Mouse (Mus musculus): ENCODE results near the gene Zcchc3.
"Not testable (repeated sequence)": the region's sequence is repeated elsewhere in the genome, so short reads cannot be mapped to it uniquely, and the experiment has no call there.

Zcchc3 gene

DNA sequence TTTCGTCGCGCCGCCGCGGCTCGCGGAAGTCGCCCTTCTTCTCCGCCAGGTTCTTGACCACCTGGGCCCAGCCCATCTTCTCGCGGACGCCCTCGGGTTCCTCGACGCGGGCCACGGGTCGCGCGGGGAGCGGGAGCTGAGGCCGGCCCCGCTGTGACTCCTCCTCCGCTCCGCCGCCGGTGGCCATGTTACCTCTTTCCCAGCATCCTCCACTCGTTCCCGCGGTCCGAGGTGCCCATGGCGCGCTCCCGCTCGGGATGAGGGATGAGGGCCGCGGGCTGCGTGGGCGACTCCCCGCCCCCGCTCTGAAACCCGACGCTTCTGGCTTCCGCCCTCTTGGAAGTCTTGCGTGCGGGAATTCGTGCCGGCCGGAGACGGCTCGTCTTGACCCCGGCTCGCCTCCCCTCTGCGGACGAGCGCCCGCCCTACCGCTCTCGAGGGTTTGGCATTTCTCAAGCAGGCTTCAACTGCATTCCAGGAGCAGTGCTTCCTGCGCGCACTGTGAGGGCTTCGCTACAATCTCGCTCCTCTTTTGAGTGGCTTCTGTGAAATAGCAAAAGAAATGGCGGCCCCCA, at the start of gene Zcchc3:
Zcchc3 (minus strand) TSS at position 437 of the 575 bp plus-strand sequence.
- peak; percentile 31 to 52 for DNase-seq

DNA sequence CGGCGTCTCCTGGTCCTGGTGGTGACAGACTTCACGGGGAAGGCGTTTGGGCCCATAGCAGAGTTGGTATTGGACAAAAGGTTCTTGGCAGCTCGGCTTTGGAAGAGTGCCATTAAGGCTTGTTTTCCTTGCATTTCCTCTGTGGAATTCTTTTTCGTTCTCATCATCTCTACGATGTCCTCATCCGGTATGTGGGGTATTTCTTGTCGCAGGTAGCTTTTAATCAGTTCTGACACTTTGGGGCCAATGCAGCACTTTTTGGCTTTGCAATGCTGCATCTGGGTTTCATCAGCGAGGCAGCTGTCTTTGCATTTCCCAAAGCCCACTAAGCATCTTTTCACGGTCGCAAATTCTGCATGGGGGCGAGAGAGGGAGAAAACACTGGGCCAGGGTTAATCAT, 44.4 kb upstream of the Zcchc3 start:
- DNase-seq: no peak

- DNase-seq: no peak
These were observed 37.4 kb upstream of the Zcchc3 start for GRCm38 (mm10) chr2:152452101-152452781.

DNA sequence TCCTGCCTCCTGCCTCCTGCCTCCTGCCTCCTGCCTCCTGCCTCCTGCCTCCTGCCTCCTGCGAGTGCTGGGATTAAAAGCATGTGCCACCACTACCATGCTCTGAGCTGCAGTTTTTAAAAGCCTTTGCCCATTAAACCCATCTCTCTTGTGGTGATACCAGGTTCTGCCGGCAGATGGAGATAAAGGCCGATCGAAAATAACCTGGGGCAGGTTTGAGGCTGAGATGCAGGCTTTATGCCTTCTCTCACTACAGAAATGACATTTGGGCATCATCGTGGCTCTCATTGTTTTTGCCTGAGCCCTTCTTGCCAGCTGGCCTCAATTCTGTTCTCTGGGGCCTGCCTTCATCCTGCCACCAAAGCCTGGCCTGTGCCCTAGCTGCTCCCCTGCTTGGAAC, 35.4 kb upstream of the Zcchc3 start:
- DNase-seq: peak in 1 of 2 experiments; percentile 32

GRCm38 (mm10) chr2:152447461-152447860, 32.6 kb upstream of the Zcchc3 start:
- DNase-seq: no peak

DNA sequence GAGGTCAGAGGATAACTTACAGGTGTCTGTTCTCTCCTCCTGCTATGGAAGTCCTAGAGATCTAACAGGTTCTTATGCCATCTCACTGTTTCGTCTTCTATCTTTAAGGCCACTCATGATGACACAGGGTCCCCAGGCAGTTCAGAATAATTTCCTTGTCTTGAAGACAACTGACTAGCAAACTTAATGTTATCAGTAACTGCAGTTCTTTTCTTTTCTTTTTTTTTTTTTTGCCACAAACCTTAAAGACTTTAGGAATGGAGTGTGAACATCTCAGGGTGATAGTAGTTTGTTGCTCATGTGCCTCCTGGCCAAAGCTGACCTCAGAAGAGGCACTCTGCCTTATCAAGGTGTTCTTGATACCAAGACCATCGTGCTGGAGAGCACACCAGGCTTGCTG, 31.8 kb upstream of the Zcchc3 start:
- no peak for DNase-seq

DNA sequence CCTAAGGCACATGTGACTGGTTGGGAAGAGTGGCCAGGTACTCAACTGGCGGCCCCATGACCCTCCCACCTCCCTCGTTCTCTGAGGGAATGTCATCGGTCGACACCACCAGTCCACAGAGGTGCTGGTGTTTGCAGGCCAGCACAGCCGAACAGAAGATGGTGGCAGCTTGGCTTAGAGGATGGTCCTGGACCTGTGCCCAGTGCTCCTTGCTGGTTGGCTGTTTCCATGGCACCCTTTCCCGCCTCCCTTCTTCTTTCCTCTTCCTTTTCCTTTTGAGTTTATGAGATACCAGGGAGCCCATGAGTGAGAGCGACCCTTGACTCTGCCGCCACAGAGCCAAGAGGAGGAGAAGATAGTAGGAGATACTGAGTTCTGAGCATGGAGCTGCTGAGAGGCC, 28.5 kb upstream of the Zcchc3 start:
- DNase-seq: no peak

DNA sequence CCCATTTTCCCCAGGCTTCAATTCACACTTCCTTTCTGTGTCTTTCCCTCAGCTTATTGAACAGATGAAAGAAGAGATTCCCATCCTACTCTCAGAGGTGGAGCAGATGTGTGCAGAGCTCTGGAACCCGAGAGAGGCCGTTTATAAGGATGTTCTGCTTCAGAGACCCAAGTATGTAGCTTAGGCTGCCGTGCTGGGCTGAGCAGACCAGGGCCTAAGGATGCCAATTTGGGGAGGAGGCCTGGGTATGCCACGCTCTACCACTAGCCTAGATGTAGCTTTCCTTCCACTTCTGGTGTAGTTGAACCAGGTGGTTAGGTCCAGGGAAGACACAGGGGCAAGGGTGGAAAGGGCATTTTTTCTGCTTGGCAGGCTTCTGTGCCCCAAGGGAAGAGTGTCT, 27.5 kb upstream of the Zcchc3 start:
- DNase-seq: no peak

GRCm38 (mm10) chr2:152439833-152440232, 25.0 kb upstream of the Zcchc3 start:
- no peak for DNase-seq

DNA sequence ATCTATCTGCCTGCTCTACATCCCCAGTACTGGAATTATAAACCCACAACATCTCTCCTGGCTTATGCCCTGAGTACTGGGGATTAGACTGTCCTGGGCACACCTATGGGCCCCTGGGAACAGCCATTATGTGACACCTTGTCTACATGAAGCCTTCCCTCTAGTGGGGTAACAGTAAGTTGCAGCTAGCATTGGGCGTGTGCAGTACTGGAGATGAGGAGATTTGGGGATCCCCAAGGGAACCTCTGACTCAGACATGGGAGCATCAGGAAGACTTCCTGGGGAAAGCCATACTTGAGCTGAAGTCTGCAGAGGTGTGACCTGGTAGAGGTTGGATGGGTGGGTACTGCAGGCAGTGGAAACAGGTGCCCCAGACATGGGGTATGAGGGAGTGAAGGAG, 24.1 kb upstream of the Zcchc3 start:
- DNase-seq: no peak

GRCm38 (mm10) chr2:152436983-152437860, 22.4 kb upstream of the Zcchc3 start:
- DNase-seq: peak; percentile 53 to 82

- DNase-seq: no peak
These were observed 21.6 kb upstream of the Zcchc3 start for GRCm38 (mm10) chr2:152436405-152436901.

DNA sequence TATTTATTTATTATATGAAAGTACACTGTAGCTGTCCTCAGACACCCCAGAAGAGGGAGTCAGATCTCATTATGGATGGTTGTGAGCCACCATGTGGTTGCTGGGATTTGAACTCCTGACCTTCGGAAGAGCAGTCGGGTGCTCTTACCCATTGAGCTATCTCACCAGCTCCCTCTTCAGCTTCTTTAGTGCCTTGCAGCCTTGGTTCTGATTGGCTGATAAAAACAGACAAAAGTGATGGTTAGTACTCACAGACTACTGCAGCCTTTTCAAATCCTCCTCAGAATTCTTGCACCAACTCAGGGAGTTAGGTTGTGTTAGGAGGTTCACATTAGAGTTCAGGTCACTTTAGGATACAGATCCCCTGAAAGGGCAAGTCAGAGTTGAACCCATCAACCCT, 13.7 kb upstream of the Zcchc3 start:
- DNase-seq: not testable (repeated sequence)

DNA sequence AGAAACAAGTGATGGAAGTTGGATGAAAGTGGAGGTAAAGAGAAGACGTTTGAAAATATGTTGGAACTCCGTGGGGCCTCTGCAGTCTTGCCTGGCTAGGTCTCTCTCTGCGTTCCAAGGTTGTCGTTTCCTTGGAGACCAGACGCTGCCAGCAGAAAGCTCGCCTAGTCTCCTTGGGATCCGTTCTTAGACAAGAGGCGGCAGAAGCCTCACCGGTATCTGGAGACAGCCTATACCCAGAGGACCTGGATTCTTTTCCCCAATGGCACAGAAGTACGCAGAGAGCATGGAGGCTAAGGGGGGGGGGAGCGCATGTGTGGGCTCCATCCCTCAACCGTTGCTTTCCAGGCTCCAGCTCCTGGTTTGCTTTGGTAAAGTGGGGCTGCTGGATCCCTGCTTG, 12.7 kb upstream of the Zcchc3 start:
- DNase-seq: no peak

DNA sequence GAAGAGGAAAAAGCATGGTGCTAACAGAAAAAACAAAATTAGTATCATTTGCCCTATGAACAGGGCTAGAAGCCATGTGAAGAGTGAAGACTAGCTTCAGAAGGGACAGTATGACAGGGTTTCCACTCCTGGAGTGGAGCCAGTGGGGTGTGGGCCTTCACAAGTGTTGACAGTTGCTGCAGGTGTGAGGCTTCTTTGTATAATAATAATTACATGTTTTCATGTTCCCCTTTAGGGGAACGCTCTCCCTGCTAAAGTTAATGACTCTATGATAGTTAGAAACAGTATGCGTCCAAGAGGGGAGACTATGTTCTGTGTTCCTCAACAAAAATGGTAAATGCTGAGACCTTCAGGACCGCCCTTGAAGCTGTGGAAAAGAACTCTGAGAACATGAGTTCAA, 959 bp upstream of the Zcchc3 start:
- no peak for DNase-seq

DNA sequence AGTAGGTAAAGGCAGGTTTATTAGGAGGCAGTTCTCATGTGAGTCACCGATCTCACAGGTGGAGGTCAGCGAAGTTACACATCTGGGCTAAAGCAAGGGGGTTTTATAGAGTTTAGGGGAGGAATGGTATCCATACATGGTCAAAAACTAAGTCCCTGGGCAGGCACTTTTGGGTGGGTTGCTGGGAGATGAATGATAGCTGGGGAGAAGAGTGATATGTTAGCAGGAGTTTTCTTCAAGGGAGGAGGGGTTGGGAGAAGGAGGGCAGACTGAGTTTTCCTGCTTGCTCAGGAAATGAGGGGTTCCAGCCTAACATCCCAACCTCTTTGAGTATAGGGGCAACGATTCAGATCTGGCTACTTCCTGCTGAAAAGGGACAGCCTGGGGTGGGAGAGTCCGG, 460 bp upstream of the Zcchc3 start, which contains the start of gene 6820408C15Rik:
6820408C15Rik (plus strand) TSS at position 301 of the 400 bp plus-strand sequence.
- DNase-seq: no peak

GRCm38 (mm10) chr2:152413765-152414584, 852 bp downstream of the Zcchc3 start:
- peak in 1 of 2 experiments; percentile 14 for DNase-seq

GRCm38 (mm10) chr2:152413158-152413764, 1.6 kb downstream of the Zcchc3 start:
- no peak for DNase-seq

DNA sequence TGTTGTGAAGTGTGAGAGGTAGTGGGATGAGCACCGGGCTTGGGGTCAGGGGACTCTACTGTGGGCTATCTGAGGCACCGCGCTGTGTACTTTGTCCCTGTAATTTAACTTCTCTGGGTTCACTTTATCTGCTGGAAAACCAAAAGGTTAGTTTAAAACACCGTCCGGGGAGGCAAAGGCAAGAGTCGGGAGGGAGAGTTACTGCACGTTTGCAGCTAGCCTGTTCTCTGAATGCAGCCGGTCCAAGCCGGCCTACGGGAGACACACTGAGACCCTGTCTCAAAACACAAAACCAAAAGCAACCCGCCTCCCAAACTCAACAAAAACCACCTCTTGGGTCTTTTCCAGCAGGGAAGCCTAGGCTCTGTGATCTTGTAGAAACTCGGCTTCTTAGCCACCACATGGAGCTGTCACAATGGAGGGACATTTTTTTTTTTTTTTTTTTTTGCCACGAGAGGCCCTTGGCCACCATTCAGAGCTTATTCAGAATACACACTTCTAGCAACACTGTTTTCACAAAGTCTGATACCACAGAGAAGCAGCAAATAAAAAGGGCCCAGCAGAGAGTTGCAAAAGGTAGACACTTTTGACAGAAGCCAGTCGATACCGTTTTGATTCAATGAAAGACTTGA, 2.2 kb downstream of the Zcchc3 start:
- DNase-seq: no peak

- no peak for DNase-seq
These were observed 3.4 kb downstream of the Zcchc3 start for GRCm38 (mm10) chr2:152411471-152411870.

DNA sequence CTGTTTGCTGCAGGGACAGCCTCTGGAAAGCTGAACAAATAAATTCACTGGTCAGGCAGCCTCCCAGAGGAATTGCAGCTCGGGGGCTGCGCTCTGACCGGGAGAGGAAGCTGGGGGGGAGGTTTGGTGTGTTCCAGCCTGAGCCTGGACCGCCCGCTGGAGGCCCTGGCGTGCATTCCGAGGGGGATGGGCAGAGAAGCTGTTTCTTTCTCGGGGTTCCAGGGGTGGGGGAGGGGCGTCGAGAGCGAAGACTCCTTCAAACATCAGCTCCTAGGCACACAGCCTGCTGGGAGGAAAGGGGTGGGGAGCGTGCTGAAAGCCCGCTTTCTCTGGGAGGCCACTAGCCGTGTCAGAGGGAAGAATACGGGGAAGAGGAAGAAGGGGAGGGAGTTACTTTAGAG, 3.9 kb downstream of the Zcchc3 start:
- DNase-seq: peak in 1 of 2 experiments; percentile 10

GRCm38 (mm10) chr2:152409781-152410180, 5.0 kb downstream of the Zcchc3 start:
- DNase-seq: no peak

Measured in spleen, adult 18-20 months (tissue).